Mouse (Mus musculus) adrenal gland, adult (tissue): ENCODE measurements around the gene Slc24a2.
A peak's percentile ranks its signal among the peaks of the same experiment; 100 is the strongest.

Experiments
- DNase-seq, 2 experiments: peaks; one replicate each; pipeline ENCODE4 v3.0.0; 2022 to 2023; ENCODE audit warnings: low spot score in 1 of 2; ENCODE audit not compliant: inconsistent age in 2 of 2

The Slc24a2 gene

DNA sequence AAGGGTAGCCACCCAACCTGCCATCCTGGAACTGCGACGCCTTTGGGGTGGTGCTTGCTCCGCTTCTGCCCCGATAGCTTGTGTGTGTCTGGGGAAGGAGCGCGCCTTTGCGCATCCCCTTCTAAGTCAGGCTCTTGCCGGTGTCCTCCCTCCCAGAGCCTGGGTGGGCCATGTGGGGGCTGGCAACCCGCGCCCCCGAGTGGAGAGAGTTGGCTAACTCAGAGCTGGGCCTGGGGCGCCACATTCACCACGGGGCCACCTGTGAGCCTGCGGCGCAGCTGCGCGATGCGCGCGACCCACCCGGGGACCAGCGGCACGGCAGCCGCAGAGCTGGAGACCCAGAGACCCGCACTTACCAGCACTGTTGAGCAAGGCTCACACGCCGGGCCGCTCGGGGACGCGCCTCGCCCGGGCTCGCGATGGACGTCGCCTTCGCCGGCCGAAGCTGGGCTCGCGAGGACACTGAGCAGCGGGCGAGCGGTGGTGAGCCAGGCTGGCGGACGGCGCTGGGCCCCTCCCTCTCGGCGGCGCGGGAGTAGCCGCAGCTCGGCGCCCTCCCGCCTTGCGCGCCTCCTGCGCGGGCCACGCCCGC is at the start of gene Slc24a2:
TSS of gene Slc24a2 (minus strand) at position 518 of the 592 bp plus-strand sequence.
- DNase-seq: peak; percentile 50 to 77

DNA sequence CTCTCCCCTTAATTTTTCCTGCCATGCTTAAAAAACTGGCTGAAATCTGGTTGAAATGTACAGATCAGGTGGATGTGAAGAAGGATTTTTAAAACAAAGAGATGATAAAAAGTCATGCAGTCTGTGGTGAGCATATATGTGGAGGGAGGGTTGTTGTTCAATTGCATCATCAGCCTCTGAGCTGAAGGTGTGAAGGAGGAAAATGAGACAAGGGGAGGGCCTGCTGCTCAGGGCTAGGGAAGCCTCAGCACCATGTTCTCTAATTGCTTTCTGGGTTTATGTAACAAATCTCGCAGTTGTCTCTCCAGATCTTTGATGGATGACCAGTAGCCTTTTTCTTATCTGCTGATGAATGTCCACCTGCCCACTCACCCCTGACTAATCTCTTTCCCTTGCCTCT is 44.5 kb upstream of the Slc24a2 start:
- no peak for DNase-seq

DNA sequence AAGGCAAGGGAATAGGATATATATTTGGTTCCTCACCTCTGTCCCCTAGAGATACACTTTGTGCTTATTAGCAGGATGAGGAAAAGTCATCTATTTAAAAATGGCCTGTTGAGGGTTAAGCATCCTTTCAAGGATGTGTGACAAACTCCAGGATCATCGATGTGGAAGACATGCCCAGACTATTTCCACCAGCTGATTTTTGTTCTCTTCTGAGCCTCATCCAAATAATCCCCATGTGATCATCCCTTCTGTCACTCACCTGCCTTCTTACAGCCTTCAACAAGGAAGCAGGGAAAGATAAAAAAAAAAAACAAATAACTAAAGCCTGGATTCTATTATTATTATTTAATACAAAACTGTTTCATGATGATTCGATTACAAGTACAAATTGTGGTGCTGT is 44.0 kb upstream of the Slc24a2 start:
- no peak for DNase-seq

DNA sequence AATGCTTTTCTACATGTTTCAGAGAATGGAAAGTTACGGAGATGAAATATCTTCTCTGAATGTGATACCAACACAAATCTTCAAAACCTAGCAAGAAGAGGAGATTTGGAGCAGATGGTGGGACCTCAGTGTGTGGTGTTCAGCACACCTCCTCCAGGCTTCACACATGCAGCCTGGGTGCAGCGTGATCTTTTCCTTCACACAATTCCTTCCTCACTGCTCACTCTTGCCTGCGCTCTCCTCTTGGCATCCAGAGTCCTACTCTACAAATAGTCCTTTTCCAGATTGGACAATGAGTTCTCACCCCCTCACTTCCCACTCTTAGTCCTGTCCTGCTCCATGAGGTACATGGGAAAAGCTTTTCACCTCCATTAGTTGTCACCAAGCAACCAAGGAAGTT is 43.2 kb upstream of the Slc24a2 start:
- no peak for DNase-seq

DNA sequence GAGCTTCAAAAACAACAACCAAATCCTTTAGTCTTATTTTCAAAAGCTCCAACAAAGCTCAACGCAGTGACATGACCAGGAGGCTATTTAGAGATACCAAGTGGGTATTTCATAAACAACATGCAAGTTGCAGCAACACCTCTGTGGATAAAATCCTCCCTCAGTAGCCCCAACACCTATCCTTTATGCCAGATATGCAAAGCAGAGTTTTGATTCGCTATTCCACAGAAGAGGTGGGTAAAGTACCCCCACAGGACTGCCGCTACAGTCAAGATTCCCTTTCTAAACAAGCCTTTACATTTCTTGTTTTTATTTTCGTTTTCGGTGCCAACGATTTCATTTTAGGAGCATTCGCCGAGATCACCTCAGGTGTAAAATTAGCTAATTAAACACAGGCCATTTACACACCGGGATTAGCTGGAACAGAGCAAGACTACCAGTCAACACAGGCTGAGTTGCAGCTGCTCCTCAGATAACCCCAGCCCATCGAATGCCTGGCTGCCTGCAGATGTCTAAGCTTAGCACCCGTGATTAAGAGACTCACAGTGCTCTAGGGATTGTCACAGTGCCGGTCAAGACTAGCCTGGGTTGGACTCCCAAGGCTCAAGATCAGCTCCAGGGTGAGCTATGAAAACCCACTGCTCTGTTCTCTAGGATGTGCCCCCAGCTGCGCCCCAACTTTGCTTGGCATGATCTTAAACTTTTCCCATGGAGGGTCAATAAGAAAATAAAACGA is 885 bp downstream of the Slc24a2 start:
- DNase-seq: peak in 1 of 2 experiments; percentile 54

DNA sequence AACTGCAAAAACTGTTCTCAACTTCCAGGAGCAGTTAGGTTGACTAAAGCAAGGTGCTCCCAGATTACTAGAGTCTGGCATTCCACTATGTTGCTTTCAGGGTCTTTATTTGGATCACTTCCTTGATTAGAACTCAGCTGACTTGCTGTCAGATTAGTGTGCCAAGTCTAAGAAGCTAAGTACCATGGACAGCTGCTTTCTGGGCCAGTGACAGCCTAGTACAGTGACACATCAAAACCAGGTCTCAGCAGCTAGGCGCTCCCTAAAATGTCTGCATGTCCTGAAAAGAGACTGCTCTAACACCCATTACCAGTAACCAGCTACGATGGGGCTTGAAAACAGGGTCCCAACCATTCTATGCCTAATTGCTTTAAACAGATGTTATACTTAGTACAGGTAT is 8.7 kb downstream of the Slc24a2 start:
- DNase-seq: peak; percentile 12 to 72

DNA sequence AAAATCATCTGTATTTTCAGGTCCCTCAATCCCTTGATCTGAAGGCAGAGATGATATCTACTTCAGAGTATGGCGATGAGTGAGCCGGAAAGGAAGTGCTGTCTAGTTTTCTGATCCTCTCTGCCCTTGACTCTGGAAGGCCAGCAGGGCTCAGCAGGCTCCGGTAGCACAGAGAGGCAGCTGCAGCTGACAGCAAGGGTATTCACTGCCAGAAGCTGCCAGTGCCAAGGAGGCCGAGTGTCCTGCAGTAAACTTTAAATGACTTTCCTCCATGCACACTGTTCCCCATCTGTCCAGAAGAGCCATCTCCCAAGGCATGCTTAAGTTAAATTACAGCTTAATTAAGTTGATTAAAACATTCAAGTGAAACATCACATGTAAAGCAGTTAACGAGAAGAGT is 12.1 kb downstream of the Slc24a2 start:
- DNase-seq: peak in 1 of 2 experiments; percentile 46

DNA sequence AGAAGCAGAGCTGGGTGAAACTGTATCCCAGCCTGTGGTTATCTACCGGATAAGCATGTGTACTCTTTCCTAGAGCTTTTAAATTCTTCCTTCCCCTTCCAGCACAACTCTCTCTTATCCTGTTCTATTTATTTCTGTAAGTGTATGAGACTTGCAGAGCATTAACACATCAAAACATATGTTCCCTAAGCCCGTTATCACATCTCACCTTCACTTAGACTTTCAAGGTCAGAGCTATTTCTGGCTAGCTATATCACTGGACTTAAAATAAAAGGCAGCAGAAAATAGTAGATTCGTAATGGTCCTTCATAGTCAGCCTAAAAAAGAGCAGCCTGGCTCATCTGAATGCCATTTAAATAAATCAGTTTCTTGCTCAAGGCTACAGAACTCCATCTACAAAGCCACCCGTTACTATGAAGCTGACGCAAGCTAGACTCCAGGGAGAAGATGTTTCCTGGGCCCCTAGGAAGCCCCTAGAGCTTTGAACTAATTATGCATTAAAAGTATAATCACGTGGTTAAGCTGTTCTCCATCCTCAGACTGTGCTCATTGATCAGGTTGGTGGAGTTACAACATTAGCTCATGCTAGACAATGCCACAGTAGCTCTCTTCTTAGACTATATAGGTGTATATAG is 18.8 kb downstream of the Slc24a2 start:
- peak in 1 of 2 experiments; percentile 64 for DNase-seq

DNA sequence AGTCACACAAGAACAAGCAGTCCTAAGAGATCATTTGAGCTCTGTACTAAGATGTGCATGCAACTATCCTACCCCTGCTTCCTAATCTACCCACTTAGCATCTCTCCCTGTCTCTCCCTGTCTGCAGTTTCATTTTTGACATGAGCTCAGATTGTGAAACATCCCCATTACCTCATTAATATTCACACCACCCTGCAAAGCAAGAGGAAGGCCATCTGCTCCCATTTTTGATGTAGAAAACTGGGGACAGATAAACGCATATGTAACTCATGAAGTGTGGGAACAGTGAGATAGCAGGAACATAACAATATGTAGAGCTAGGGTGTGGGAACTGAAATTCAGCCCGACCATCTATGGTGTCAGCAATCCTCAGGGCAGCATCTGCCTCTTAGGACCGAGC is 19.7 kb downstream of the Slc24a2 start:
- DNase-seq: no peak

DNA sequence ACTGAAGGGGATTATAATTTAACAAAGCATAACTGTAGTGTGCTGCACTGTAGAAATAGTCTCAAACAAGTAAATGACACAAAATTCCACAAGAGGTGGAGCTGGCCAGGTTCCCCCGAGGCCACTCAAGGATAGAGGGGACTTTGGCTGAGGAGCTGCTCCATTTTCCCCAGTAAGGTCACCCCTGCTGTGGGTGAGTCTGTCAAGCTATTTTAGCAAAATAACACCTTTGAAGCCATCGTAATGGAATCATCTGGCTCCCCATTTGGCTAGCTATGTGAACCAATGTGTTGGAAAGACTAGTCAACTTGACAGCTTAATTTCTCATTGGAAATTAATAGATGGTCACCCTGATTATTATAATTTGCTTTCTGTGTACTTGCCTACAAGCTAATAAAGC is 28.2 kb downstream of the Slc24a2 start:
- no peak for DNase-seq

DNA sequence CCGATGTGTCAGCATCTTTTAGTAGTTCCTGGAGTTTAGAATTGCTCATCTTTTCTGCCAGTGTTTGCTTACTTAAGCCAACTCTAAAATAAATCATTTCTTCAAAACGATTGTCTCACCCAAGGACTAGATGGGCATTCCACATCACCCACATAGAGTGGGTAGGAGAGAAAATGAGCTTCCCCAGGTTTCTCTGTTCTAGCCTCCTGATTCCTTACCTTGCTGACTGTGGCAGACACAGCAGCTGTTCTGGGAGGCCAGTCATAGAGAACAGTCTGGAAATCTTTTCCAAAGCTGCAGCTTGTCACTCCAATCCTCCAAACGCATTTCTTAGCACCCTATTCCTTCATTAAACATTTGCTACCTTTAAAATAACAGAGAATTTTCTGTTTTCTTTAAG is 29.0 kb downstream of the Slc24a2 start:
- DNase-seq: no peak

DNA sequence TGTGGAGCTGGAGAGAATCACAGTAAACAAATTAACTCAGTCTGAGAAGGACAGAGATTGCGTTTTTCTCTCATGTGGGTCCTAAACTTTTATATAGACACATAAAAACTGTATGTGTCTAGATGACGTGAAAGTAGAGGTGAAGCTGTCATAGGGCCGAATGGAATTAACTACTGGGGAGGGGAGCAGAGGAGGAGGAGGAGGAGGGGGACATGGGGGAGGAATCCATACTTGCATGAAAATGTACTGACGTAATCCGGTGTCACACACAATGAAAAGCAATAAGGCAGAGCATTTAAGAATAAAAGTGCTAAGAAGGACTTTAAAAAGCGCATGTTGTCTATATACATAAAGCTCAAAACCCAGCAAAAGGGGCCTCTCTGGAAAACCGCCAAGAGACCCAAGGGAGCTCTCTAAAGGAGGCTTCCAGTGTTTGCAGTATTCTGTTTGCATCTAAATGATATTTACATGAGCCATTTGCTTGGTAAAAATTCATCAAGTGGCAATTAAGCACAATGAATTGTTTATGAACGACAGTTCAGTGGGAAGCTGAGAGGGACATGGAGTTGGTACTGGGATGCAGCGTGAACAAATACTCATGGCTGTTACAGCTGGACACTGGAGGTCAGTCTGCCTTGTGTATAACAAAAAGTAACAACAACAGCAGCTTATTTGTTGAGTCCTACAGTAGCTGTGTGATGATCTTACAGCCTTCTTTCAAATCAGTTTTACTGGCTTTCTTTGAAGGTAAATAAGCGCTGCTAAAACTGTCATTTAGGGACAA is 45.9 kb downstream of the Slc24a2 start:
- no peak for DNase-seq

DNA sequence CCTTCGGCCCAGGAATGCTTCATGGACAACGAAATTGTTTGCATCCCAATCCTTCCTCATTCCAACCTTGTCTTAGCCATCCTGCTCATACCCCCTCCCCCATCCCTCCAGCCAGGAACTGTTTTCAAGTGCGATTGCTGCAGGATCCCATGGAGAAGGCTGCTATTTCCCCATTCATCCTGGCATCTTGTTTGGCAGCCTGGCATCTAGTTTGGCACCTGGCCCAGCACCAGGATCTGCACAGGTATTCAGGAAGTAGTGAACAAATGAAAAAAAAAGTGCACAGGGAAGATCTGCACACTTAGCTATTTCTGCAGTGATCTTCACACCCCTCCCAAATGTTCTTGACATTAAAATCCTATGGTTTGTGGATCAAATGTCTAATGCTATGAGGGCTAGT is 53.2 kb downstream of the Slc24a2 start:
- DNase-seq: no peak

DNA sequence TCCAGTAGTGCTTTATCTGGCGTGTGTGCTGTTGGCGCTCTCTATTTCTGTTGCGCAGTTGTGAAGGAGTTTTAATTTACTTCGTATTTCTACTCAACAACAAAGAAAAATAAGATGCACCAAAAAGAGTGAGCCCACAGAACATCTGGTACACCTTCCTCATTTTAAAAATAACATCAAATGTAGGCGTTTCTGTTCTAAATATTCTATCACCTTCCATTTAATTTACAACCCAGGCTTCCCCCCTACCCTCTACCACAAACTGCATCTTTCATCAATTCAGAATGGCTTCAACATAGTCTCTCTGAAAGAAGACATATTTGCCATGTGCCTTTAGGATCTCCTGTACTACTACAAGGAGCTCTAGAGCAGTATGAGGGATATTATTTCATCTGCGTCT is 66.3 kb downstream of the Slc24a2 start:
- no peak for DNase-seq

DNA sequence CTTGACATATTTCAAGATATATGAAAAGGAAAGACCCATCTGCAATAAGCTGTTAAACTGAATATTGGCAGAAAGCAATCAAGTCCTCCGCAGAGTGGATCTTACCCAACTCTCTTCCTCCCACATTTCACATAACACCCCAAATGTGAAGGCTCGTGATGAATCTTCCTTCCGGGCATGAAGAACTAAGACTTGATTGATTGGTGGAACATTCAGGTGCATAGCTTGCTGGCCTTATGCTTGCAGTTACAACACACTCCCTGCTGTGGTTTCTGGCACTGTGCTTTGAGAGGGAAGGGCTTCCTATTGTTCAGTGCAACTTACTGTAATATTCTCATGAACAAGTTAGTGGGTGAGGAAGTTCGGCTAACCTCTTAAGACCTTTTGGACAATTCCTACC is 72.2 kb downstream of the Slc24a2 start:
- DNase-seq: no peak

DNA sequence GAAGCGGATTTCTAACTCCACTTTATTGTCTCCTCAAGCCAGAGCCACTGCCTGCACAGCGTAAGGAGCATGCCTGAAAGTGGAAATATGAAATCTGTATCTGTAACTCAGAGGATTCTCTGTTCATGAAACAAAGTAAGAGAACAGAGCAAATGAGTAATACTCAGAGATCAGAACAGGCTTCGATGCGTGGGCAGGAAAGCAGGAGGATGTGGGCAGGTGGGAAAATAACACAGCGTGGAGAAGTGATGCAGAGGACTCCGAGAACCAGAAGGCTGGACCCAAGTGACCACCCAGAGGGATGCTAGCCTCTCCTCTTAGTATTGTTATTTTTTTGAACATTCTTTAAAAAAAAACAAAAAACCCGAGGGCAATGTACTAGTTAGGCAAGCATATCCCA is 78.3 kb downstream of the Slc24a2 start:
- no peak for DNase-seq

DNA sequence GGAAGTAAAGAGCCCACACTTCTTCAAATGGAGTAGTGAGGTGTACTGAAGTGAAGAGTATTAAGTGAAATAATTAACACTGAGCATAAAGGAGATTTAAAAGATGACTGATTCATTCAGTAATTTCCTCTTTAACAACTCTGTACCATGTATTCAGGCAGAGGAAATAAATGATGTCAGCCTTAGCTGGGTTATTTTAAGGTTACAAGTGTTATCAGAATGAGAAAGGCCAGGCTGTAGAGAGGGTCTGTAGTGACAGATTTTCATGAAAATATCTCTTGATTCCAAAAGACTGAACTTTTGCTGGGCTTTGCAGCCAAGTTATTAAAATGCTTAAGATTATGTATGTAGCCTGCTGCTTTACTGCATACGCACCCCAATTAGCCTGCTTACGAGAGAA is 80.7 kb downstream of the Slc24a2 start:
- DNase-seq: no peak

DNA sequence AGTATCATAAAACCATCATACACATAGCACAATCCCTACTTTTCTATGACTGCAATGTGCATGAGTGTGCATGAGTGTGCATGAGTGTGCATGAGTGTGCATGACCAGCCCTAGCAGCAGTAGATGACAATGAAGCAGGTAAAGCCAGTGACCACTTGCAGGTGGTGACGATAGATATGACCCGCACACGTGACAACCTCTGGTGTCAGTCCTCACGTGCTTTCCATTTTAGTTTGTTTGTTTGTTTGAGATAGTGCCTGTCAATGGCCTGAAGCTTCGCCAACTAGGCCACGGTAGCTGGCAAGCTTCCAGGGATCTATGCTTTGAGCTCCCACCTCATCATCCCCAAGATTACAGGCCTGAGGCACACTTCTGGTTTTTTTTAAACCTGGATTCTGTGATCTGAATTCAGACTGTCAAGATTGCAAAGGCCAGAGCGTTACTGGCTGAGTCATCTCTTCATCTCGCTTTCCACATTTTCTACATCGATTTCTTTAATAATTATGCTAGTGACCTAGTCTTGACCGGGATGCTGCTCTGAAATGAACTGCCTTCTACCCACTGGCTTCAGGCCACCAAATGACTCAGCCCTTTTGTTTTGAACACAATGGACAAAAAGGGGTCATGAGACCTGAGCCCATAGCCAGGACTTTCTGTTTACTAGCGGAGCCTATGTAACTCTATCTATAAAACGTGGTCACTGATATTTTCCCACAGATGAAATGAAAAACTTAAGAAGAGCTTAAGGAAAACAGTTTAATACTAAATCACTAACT is 88.5 kb downstream of the Slc24a2 start:
- DNase-seq: peak in 1 of 2 experiments; percentile 29

DNA sequence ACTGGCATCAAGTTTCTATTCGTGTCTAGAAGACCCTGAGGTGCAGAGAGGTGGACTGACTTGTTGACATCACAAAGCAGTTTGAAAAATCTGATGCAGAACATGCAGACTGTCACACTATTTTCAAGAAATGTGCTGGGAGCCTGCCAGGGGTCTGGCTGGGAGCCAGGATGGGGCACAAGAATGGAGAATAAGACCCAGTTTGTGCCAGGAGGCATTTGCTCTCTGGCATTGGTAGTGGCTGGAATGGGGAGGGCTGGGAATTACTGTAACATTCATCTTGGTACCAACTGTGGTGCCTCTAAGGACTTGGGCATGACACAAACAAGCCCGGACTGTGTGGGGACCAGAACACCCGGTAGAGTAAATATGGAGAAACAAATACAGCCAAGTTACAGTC is 89.4 kb downstream of the Slc24a2 start:
- peak; percentile 23 to 37 for DNase-seq

DNA sequence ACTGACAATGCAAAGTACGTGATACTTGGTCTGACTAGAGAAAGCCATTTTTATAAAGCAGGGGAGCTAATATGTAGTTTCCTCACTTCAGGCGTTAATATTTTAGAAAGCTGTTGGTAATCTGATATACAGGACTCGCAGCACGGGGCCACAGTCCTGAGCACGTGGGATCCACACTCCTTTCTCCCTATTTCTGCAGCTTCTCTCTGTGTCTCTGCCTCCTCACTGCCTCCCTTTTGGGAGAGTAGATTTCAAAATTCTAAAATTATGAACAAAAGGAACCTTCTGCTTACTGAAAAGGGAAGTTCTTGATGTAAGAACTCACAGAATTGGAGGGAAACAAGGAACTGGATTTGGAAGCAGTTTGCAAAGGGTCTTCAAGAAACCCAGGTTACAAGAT is 97.8 kb downstream of the Slc24a2 start:
- DNase-seq: no peak

DNA sequence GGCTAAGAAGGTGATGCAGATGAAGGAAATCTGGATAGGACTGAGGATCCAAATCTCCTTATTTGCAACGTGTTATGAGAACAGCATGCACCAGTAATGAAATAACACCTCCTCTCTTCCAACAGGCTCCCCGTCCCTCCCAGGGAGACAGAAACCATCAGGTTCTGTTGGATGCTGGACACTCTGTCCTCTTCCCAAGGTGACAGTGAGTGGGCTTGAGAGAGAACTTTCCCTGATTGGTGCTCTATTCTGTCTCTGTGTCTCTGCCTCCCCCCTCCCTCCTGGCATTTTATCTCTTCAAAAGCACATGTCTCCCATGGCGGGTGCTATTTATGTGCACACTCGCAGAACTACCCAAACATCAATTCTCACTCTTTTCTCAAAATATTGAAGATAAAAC is 103.5 kb downstream of the Slc24a2 start:
- DNase-seq: no peak
